Mouse (Mus musculus) layer of hippocampus, postnatal 14 days (tissue): ENCODE measurements around the gene Nif3l1. TPM values are rescaled to one million over a fixed set of nuclear protein-coding genes. Genes with fewer than 3 reads are reported as not detected.

Experiments
- DNase-seq, 2 experiments: peaks; one replicate each; pipeline ENCODE4 v3.0.0; 2021 to 2022; ENCODE audit warnings: low spot score in 2 of 2, mixed read lengths in 1 of 2
- total RNA-seq, 2 experiments: library from RNA; stranded (reverse); gene quantifications; 2 replicates each; pipeline ENCODE4 v1.2.3; 2021

Gene Nif3l1
- total RNA-seq, 2 experiments from 2014 or later = 21.4 to 21.8 TPM

GRCm38 (mm10) chr1:58448396-58448795 lies 3.4 kb downstream of the Nif3l1 start:
- DNase-seq = no peak

GRCm38 (mm10) chr1:58454316-58454715 lies 9.4 kb downstream of the Nif3l1 start:
- DNase-seq = no peak

GRCm38 (mm10) chr1:58458175-58458574 lies 13.2 kb downstream of the Nif3l1 start:
- no peak for DNase-seq

- DNase-seq = no peak
Observed at GRCm38 (mm10) chr1:58458867-58459266, 13.9 kb downstream of the Nif3l1 start.

- DNase-seq = no peak
Observed at GRCm38 (mm10) chr1:58460566-58460965, 15.6 kb downstream of the Nif3l1 start.

GRCm38 (mm10) chr1:58463935-58464334 lies 19.0 kb downstream of the Nif3l1 start:
- DNase-seq = no peak

GRCm38 (mm10) chr1:58465042-58465441 lies 20.1 kb downstream of the Nif3l1 start:
- no peak for DNase-seq

- DNase-seq = no peak
Observed at GRCm38 (mm10) chr1:58465561-58465960, 20.6 kb downstream of the Nif3l1 start.

GRCm38 (mm10) chr1:58475662-58476061 lies 30.7 kb downstream of the Nif3l1 start:
- DNase-seq = no peak

GRCm38 (mm10) chr1:58482647-58483046 lies 37.7 kb downstream of the Nif3l1 start:
- no peak for DNase-seq

- no peak for DNase-seq
Observed at GRCm38 (mm10) chr1:58495603-58496002, 50.7 kb downstream of the Nif3l1 start.

GRCm38 (mm10) chr1:58497678-58498077 lies 52.7 kb downstream of the Nif3l1 start:
- DNase-seq = no peak

GRCm38 (mm10) chr1:58498758-58499157 lies 53.8 kb downstream of the Nif3l1 start:
- DNase-seq = no peak

GRCm38 (mm10) chr1:58503134-58503533 lies 58.2 kb downstream of the Nif3l1 start:
- DNase-seq = no peak

GRCm38 (mm10) chr1:58503793-58504370 lies 58.9 kb downstream of the Nif3l1 start:
- no peak for DNase-seq

- peak; percentile 85 to 95 for DNase-seq
Observed at GRCm38 (mm10) chr1:58504577-58505254, 59.8 kb downstream of the Nif3l1 start, which contains the start of gene Orc2. TSS of gene Orc2 (minus strand) at chr1:58505109.

GRCm38 (mm10) chr1:58507249-58507648 lies 62.3 kb downstream of the Nif3l1 start:
- no peak for DNase-seq

Other genes starting within 250 kb of the Nif3l1 start
- 1 to 10 TPM; 3.5 to 3.8 TPM for gene Aox4, start 234.8 kb upstream of the Nif3l1 start, total RNA-seq
- not detected for gene Aox2, start 166.8 kb upstream of the Nif3l1 start, total RNA-seq
- 100 to 1,000 TPM; 184 to 185 TPM for gene Bzw1, start 52.3 kb upstream of the Nif3l1 start, total RNA-seq
- 100 to 1,000 TPM; 121 to 136 TPM for gene Clk1, start 21.1 kb upstream of the Nif3l1 start, total RNA-seq
- 10 to 100 TPM; 25.5 to 28.3 TPM for gene Ppil3, start 335 bp downstream of the Nif3l1 start, total RNA-seq
- gene Orc2, start 60.0 kb downstream of the Nif3l1 start, total RNA-seq = 10 to 100 TPM; 26.8 to 28.3 TPM
- gene Fam126b, start 141.2 kb downstream of the Nif3l1 start, total RNA-seq = 10 to 100 TPM; 85.7 to 98.7 TPM
- 100 to 1,000 TPM in 1 of 2 experiments, 10 to 100 TPM in 1; 98.4 to 103 TPM for gene Ndufb3, start 141.2 kb downstream of the Nif3l1 start, total RNA-seq